Mouse (Mus musculus) intestine, postnatal 0 days (tissue): ENCODE data around the gene Kdm7a. TPM values are rescaled to one million over a fixed set of nuclear protein-coding genes. Genes with fewer than 3 reads are reported as not detected.

Experiments used
- ATAC-seq: fragments of 200-750 bp; cut with Nextera tagmentation; 2 replicates; pipeline ENCODE4 v1.8.0; 2017; ENCODE audit warnings: mild to moderate bottlenecking, moderate TSS enrichment, moderate library complexity
- H3K27ac ChIP-seq: fragments of 300-500 bp; sonication (generic); 2 replicates; pipeline ENCODE4 v1.5.1; 2014; ENCODE audit warnings: mild to moderate bottlenecking, low read depth, low read length, moderate library complexity
- H3K27me3 ChIP-seq: fragments of 300-500 bp; sonication (generic); replicated peaks from 2 replicates; pipeline ENCODE4 v1.6.1; 2014; ENCODE audit warnings: low read length, mixed read lengths; ENCODE audit not compliant: control insufficient read depth, insufficient read depth
- H3K36me3 ChIP-seq: fragments of 300-500 bp; sonication (generic); 2 replicates; pipeline ENCODE4 v1.6.1; 2014; ENCODE audit warnings: mild to moderate bottlenecking, moderate library complexity; ENCODE audit not compliant: control insufficient read depth, insufficient read depth
- H3K4me1 ChIP-seq: fragments of 300-500 bp; sonication (generic); replicated peaks from 2 replicates; pipeline ENCODE4 v1.6.1; 2014; ENCODE audit warnings: antibody characterized with exemption, low read length, mixed read lengths; ENCODE audit not compliant: control insufficient read depth, insufficient read depth
- H3K4me2 ChIP-seq: fragments of 300-500 bp; sonication (generic); replicated peaks from 2 replicates; pipeline ENCODE4 v1.6.1; 2014; ENCODE audit warnings: low read depth, mild to moderate bottlenecking, moderate library complexity
- H3K4me3 ChIP-seq: fragments of 300-500 bp; sonication (generic); 2 replicates; pipeline ENCODE4 v1.5.1; 2014; ENCODE audit warnings: low read depth, low read length
- H3K9ac ChIP-seq: fragments of 300-500 bp; sonication (generic); 2 replicates; pipeline ENCODE4 v1.6.1; 2014; ENCODE audit warnings: mild to moderate bottlenecking, low read depth, low read length
- H3K9me3 ChIP-seq: fragments of 300-500 bp; sonication (generic); 2 replicates; pipeline ENCODE4 v1.6.1; 2016; ENCODE audit warnings: mixed run types; ENCODE audit not compliant: control insufficient read depth
- CTCF ChIP-seq: sonication (generic); IDR thresholded peaks from 2 replicates; pipeline ENCODE4 v1.5.1; 2016; ENCODE audit warnings: low read depth, mild to moderate bottlenecking, control low read depth, antibody characterized with exemption, moderate library complexity
- WGBS: fragments of 180-500 bp; shearing (Covaris S2); extraction: QIAGEN DNeasy Blood & Tissue Kit; methylation state at CpG from one replicate; pipeline ENCODE4 v1.1.7; 2014; 5-methylcytosine and 5-hydroxymethylcytosine counted together
- polyA plus RNA-seq: library from polyadenylated mRNA; unstranded; fragments of >200 nt; fragmentation: Nextera tagmentation; extraction: Ambion mirVana; gene quantifications from 2 replicates; pipeline ENCODE4 v1.2.1, GENCODE M21; 2015

Kdm7a gene
- polyA plus RNA-seq, 1 experiment from 2014 or later, result 2.3 TPM

GRCm38 (mm10) chr6:39117584-39118455, 88.8 kb downstream of the Kdm7a start, which contains the start of gene Parp12:
Gene Parp12 (minus strand): TSS chr6:39118349.
- no peaks in the 10 kb centered on the region for H3K9me3 ChIP-seq
- H3K4me2 ChIP-seq, result peak within 1 kb of the TSS; percentile 66
- 2% methylated on average over 99 of the region's 101 CpGs for WGBS
- peak within 1 kb of the TSS; percentile 86 for H3K27ac ChIP-seq
- 0 out of 2 replicates have a peak, but pooled peaks cover 12% of the 10 kb centered on the region for H3K36me3 ChIP-seq
- H3K9ac ChIP-seq, result peak within 1 kb of the TSS; percentile 95
- peak within 1 kb of the TSS; percentile 81 for H3K4me3 ChIP-seq
- H3K4me1 ChIP-seq, result 0 out of 2 replicates have a peak, but pooled peaks cover 8% of the 10 kb centered on the region
- H3K27me3 ChIP-seq, result no peaks in the 10 kb centered on the region
- no peak for TF ChIP-seq CTCF
- ATAC-seq, result peak; percentile 87

DNA sequence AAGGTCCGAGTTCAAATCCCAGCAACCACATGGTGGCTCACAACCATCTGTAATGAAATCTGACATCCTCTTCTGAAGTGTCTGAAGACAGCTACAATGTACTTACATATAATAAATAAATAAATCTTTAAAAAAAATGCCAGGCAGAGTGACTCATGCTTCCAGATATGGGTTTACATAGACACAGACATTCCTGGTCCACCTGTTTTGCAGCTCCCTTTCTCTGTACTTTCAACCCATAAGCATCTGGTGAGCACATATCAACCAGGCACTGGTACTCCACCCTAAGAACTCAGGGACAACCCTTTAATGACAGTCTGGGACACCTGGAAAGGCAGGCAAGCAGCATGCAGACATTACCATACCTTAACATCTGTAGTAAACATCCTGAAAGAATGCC, 91.2 kb downstream of the Kdm7a start:
- H3K9me3 ChIP-seq, result no peaks in the 10 kb centered on the region
- H3K4me2 ChIP-seq, result peak overlapping the region; percentile 66
- H3K4me1 ChIP-seq, result 0 out of 2 replicates have a peak, but pooled peaks cover 8% of the 10 kb centered on the region
- no peak for TF ChIP-seq CTCF
- peaks cover 25% of the 10 kb centered on the region; the same call in 1 of the 2 replicates for H3K36me3 ChIP-seq
- H3K9ac ChIP-seq, result no peak overlapping the region
- no peaks in the 10 kb centered on the region for H3K27me3 ChIP-seq
- peak; percentile 63 for ATAC-seq
- 88% methylated on average over 1 of the region's 1 CpGs for WGBS
- no peak overlapping the region; the same call in 1 of the 2 replicates for H3K27ac ChIP-seq
- no peak overlapping the region for H3K4me3 ChIP-seq

GRCm38 (mm10) chr6:39113141-39113540, 93.4 kb downstream of the Kdm7a start:
- Histone ChIP-seq H3K27me3 (no peaks in the 10 kb centered on the region), H3K4me3 (no peak overlapping the region), H3K27ac (no peak overlapping the region), H3K9ac (no peak overlapping the region), H3K36me3 (peaks cover 30% of the 10 kb centered on the region), H3K4me1 (0 out of 2 replicates have a peak, but pooled peaks cover 8% of the 10 kb centered on the region), H3K9me3 (no peaks in the 10 kb centered on the region), H3K4me2 (no peak overlapping the region)
- no peak for TF ChIP-seq CTCF
- no peak for ATAC-seq
- WGBS, result 74% methylated on average over 3 of the region's 3 CpGs

DNA sequence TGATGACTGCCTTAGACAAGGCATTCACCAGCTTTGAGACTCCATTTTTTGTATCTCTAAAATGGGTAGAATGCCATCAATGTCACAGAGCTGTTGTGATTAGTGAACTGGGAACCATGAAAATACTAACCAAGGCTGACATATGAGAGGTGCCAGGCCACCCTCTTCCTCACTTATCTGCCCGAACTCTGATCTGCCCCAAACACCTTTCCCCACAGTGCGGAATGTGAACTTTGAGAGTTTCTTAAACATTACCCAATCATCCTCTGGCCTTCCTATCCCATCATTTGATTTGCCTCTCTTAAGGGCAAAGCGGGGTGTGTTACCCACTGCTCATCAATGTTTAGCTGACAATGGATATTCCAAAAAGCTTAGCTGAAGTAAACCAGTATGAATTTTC, 93.9 kb downstream of the Kdm7a start:
- Histone ChIP-seq H3K4me3 (no peak overlapping the region), H3K9me3 (no peaks in the 10 kb centered on the region), H3K27me3 (no peaks in the 10 kb centered on the region), H3K4me2 (no peak overlapping the region), H3K4me1 (0 out of 2 replicates have a peak, but pooled peaks cover 8% of the 10 kb centered on the region), H3K36me3 (peaks cover 30% of the 10 kb centered on the region), H3K27ac (no peak overlapping the region), H3K9ac (no peak overlapping the region)
- ATAC-seq, result no peak
- no peak for TF ChIP-seq CTCF
- 83% methylated on average over 3 of the region's 3 CpGs for WGBS

GRCm38 (mm10) chr6:39106812-39107211, 99.8 kb downstream of the Kdm7a start:
- Histone ChIP-seq H3K36me3 (peaks cover 45% of the 10 kb centered on the region), H3K4me2 (no peak overlapping the region), H3K9me3 (no peaks in the 10 kb centered on the region), H3K27ac (no peak overlapping the region), H3K4me3 (no peak overlapping the region), H3K9ac (no peak overlapping the region), H3K27me3 (no peaks in the 10 kb centered on the region), H3K4me1 (no peaks in the 10 kb centered on the region)
- 62% methylated on average over 2 of the region's 2 CpGs for WGBS
- no peak for ATAC-seq
- TF ChIP-seq CTCF, result peak; percentile 54

DNA sequence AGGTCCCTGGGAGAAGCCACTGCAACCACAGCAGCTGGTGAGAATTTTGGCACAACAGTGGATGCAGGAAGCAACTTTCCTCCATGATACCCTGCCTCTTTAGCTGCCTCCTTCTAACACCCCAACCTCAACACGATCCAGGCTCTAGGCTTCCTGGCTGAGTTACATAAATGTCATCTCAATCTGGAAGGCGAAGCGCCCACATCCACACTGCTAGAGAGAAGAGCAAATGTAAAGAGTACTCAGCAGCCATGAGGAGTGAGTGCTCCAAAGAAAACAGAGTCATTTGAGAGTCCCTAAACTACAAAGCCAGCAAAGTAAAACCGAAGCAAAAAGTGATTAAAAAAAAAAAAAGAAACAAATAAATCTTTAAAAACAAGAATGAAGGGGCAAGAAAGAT, 102.0 kb downstream of the Kdm7a start:
- no peak for ATAC-seq
- Histone ChIP-seq H3K27me3 (no peaks in the 10 kb centered on the region), H3K4me1 (no peaks in the 10 kb centered on the region), H3K36me3 (peaks cover 34% of the 10 kb centered on the region), H3K27ac (no peak overlapping the region), H3K4me2 (no peak overlapping the region), H3K9ac (no peak overlapping the region), H3K4me3 (no peak overlapping the region), H3K9me3 (no peaks in the 10 kb centered on the region)
- WGBS, result 89% methylated on average over 4 of the region's 4 CpGs
- TF ChIP-seq CTCF, result no peak

Other genes starting within 250 kb of the Kdm7a start
- gene Parp12, start 88.4 kb downstream of the Kdm7a start, polyA plus RNA-seq, result 18.9 and 21.1 TPM in 2 replicates
- 36.1 TPM in 2 replicates for gene Slc37a3, start 170.9 kb upstream of the Kdm7a start, polyA plus RNA-seq
- 14.0 and 14.7 TPM in 2 replicates for gene Rab19, start 174.4 kb upstream of the Kdm7a start, polyA plus RNA-seq
- 81.9 and 83.1 TPM in 2 replicates for gene Mkrn1, start 213.7 kb upstream of the Kdm7a start, polyA plus RNA-seq